Mouse (Mus musculus): ENCODE measurements around the gene Vmn2r70.

Vmn2r70 gene

DNA sequence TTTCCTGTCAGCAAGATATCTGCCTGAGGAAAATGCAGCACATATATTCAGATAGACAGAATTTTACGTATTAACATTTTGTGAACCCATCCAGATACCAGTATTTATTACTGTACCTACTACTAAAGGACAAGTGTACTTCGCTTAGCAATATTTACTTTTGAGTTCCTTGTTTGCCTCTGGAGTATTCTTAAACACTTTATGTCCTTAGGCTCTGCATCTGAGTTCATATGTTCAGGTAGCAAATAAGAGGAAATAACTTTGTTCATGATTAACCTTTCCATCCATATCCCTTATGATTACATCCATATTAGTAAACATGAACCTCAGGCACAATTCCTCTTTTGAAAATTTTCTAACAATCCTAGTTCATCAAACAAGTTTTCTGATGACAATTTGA, at the start of gene Vmn2r70:
Gene Vmn2r70, minus strand, starts transcription at position 101 of the 400 bp plus-strand sequence.
- in situ Hi-C loops (cut with MboI; ENCODE audit: low pct_unique_long_range_greater_than_20kb in 1 of 2, low sequenced_read_pairs in 2 of 2, unreplicated experiment in 1 of 2): no loop called here

DNA sequence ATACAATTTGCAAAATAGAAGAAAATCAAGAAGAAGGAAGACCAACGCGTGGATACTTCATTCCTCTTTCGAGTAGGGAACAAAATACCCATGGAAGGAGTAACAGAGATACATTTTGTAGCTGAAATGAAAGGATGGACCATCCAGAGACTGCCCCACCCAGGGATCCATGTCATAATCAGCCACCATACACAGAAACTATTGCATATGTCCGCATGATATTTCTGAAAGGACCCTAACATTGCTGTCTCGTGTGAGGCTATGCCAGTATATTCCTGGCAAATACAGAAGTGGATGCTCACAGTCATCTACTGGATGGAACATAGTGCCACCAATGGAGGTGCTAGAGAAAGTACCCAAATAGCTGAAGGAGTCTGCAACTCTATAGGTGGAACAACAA, 6.2 kb downstream of the Vmn2r70 start, which contains the start of gene Vmn2r71:
Gene Vmn2r71, plus strand, starts transcription at position 301 of the 400 bp plus-strand sequence.
- in situ Hi-C loops (cut with MboI; ENCODE audit: low pct_unique_long_range_greater_than_20kb in 1 of 2, low sequenced_read_pairs in 2 of 2, unreplicated experiment in 1 of 2): no loop called here

DNA sequence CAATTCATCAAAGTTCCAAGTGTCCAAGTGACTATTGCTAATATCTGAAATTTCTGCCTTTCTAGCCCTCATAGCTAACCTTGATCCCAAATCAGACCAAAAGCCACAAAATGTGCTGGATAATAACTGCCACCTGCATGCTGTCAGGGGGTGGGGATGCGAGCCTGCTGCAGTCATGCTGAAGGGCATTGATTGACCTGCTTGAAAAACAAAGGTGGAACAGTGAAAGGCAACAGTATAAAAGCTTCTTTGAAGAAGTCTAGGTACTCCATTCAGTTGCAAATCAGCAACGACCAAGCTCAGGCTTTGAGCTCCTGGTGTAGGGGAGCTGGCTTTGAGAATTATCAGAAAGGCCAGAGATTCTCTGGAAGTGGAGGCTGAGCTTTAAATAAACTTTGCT, 25.9 kb downstream of the Vmn2r70 start:
- in situ Hi-C loops (cut with MboI; ENCODE audit: low pct_unique_long_range_greater_than_20kb in 1 of 2, low sequenced_read_pairs in 2 of 2, unreplicated experiment in 1 of 2): no loop called here

DNA sequence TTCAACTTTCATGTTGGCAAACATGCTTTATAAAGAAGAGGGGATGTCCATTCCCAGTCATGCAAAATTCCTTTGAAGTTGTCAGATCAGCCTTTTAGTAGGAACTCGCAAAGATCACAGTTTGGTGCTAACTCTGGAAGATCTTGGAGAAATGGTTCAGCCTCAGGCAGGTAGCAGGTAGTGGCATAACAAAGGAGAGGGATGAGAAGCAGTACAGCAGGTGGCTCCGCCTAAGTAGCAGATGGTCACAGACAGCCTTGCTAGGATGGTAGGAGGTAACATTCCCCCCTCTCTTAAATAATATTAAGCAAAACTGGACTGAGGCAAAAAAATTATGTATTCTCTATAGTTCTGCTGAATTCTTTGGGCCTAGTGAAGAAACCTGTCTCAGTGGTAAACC, 26.9 kb downstream of the Vmn2r70 start:
- in situ Hi-C loops (cut with MboI; ENCODE audit: low pct_unique_long_range_greater_than_20kb in 1 of 2, low sequenced_read_pairs in 2 of 2, unreplicated experiment in 1 of 2): no loop called here
